Mouse (Mus musculus): ENCODE data around the gene Mpzl3.

- TF ChIP-seq EP300 (optimal IDR thresholded peaks at IDR 0.05) = no peak
- TF ChIP-seq CTCF (IDR thresholded peaks at IDR 0.05; ENCODE audit: low read depth) = no peak
These were observed 63.6 kb downstream of the Mpzl3 start for GRCm38 (mm10) chr9:45118552-45118951.
